Mouse (Mus musculus): ENCODE data around the gene Trmt1.

DNA sequence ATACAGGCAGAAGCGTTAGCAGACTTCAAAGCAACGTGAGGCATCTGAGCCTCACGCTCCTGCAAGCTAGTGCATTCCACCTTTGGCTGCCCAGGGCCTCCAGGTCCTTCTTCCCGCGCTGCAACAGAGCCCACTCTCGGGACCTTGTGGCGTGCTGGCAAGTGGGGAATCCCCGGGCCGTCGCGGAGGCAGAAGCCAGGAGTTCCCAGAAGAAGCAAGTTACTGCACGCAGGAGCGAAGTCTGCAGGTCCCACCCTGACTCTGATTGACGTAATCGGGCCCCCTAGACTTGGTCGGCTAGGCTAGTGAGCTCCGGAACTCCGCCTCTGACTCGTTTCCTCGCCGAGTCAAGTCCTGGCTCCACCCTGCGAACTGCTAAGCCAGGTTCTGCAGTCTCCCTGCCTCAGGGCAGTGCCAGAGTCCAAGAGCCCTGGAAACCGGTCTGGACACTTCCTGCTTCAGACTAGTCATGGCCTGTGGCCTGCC lies 29.4 kb upstream of the Trmt1 start:
- no peak for TF ChIP-seq CTCF (IDR thresholded peaks at IDR 0.05; ENCODE audit: borderline replicate concordance, insufficient read depth, low read length)
- peak; percentile 21; the same call in 1 of the 2 replicates for TF ChIP-seq POLR2A (IDR thresholded peaks at IDR 0.05; ENCODE audit: low read depth, low read length)
